Mouse (Mus musculus): ENCODE results near the gene Mrpl1. TPM values are rescaled to one million over a fixed set of nuclear protein-coding genes. Genes with fewer than 3 reads are reported as not detected.

Gene Mrpl1
- polyA plus RNA-seq, 1 experiment from 2014 or later: 18.5 TPM

- Histone ChIP-seq H3K27ac (no peak overlapping the region), H3K4me2 (replicated peaks) (no peak overlapping the region), H3K4me3 (replicated peaks; ENCODE audit: low read length) (no peak overlapping the region), H3K9ac (no peak overlapping the region), H3K27me3 (ENCODE audit: control insufficient read depth, insufficient read depth, low read length) (no peaks in the 10 kb centered on the region), H3K9me3 (ENCODE audit: control insufficient read depth, low read length) (no peaks in the 10 kb centered on the region), H3K36me3 (replicated peaks; ENCODE audit: control insufficient read depth, insufficient read depth) (peaks cover 4% of the 10 kb centered on the region; the same call in 1 of the 2 replicates), H3K4me1 (replicated peaks; ENCODE audit: control insufficient read depth, insufficient read depth, low read length) (no peaks in the 10 kb centered on the region)
- WGBS: 90% methylated on average over 5 of the region's 5 CpGs
- ATAC-seq (ENCODE audit: low FRiP score) (no peak), DNase-seq (ENCODE audit: low spot score) (no peak)
Measured at GRCm38 (mm10) chr5:96258210-96258609, 48.9 kb downstream of the Mrpl1 start.

DNA sequence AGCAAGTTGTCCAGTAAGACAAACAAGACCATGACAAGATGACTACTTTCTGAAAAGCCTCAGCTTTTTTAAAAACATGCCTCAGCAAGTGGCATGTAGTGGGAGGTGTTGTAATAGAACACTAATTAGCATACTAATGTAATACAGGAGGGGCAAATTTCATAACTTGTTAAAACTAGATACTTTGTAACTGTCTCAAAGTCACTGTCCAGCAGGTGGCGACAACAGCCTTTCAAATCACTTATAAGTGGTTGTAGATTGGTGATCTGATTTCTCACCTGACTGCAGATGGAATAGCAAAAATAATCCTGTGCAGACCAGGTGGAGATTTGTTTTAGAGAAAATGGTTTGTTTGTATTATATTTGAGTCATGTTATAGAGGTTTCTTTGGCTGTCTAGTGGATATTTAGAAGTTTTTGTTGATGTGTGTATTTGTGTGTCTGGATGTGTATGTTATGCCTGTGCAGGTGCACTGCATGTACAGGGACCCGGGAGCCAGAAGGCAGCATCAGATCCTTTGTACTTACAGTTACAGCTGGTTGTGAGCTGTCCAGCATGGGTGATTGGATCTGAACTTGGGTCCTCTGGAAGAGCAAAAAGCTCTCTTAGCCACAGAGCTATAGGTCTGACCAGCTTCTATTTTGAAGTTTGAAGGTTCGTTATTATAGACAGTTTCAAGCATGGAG lies 57.9 kb downstream of the Mrpl1 start:
- ATAC-seq (ENCODE audit: low FRiP score) (peak; percentile 34; the same call in 1 of the 2 replicates), DNase-seq (ENCODE audit: low spot score) (peak; percentile 86)
- Histone ChIP-seq H3K4me1 (replicated peaks; ENCODE audit: control insufficient read depth, insufficient read depth, low read length) (no peaks in the 10 kb centered on the region), H3K9me3 (ENCODE audit: control insufficient read depth, low read length) (no peaks in the 10 kb centered on the region), H3K4me2 (replicated peaks) (no peak overlapping the region), H3K27ac (no peak overlapping the region), H3K4me3 (replicated peaks; ENCODE audit: low read length) (no peak overlapping the region), H3K36me3 (replicated peaks; ENCODE audit: control insufficient read depth, insufficient read depth) (peaks cover 25% of the 10 kb centered on the region; the same call in 1 of the 2 replicates), H3K9ac (no peak overlapping the region), H3K27me3 (ENCODE audit: control insufficient read depth, insufficient read depth, low read length) (no peaks in the 10 kb centered on the region)
- 63% methylated on average over 3 of the region's 3 CpGs for WGBS

DNA sequence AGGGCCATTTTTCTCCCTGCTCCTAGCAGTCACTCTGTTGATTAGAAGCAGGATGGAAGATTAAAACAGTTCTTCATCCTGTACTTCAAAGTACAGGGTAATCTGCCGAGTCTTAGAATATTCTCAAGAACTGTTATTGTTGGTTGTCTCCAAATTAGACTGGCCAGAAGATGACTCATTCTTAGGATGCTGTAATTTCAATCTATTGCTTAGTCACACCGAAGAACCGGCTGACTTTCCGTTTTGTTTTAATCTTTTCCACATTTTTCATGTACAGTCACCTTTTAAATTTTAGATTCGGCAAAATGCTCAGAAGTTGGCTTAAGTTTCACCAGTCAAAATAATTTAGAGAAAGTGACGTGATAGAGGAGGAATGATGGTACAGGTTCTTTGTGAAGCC lies 61.8 kb downstream of the Mrpl1 start:
- no peak for ATAC-seq (ENCODE audit: low FRiP score)
- Histone ChIP-seq H3K4me3 (replicated peaks; ENCODE audit: low read length) (no peak overlapping the region), H3K4me2 (replicated peaks) (no peak overlapping the region), H3K36me3 (replicated peaks; ENCODE audit: control insufficient read depth, insufficient read depth) (0 out of 2 replicates have a peak, but pooled peaks cover 2% of the 10 kb centered on the region), H3K4me1 (replicated peaks; ENCODE audit: control insufficient read depth, insufficient read depth, low read length) (no peaks in the 10 kb centered on the region), H3K27me3 (ENCODE audit: control insufficient read depth, insufficient read depth, low read length) (no peaks in the 10 kb centered on the region), H3K9me3 (ENCODE audit: control insufficient read depth, low read length) (no peaks in the 10 kb centered on the region), H3K9ac (no peak overlapping the region), H3K27ac (no peak overlapping the region)
- no peak for DNase-seq (ENCODE audit: low spot score)
- 93% methylated on average over 6 of the region's 6 CpGs for whole genome bisulfite sequencing

- no peak overlapping the region for H3K4me2 ChIP-seq (replicated peaks)
- no peaks in the 10 kb centered on the region for H3K36me3 ChIP-seq (replicated peaks; ENCODE audit: control insufficient read depth, insufficient read depth)
- no peak overlapping the region for H3K4me3 ChIP-seq (replicated peaks; ENCODE audit: low read length)
- WGBS: 78% methylated on average over 8 of the region's 8 CpGs
- H3K9ac ChIP-seq: no peak overlapping the region
- no peaks in the 10 kb centered on the region for H3K4me1 ChIP-seq (replicated peaks; ENCODE audit: control insufficient read depth, insufficient read depth, low read length)
- DNase-seq (ENCODE audit: low spot score): no peak
- no peak for ATAC-seq (ENCODE audit: low FRiP score)
- no peaks in the 10 kb centered on the region for H3K27me3 ChIP-seq (ENCODE audit: control insufficient read depth, insufficient read depth, low read length)
- no peak overlapping the region for H3K27ac ChIP-seq
- no peaks in the 10 kb centered on the region for H3K9me3 ChIP-seq (ENCODE audit: control insufficient read depth, low read length)
Measured at GRCm38 (mm10) chr5:96305786-96306185, 96.5 kb downstream of the Mrpl1 start.

DNA sequence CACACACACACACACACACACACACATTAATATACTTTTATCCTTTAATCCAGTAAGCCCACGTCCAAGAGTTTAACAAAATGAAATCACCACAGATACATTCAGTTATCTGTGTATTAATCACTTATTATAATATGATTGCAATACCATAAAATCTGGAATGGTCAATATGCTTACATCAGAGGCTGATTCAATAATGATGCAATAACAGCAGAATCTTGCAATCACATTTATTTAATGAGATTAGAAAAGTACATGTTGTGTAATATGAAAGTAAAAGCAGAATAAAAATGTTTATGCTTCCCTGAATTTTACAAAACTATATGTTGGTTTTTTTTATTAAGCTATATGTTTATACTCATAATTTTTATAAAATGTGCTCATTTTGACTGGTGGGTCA lies 97.0 kb downstream of the Mrpl1 start:
- no peak overlapping the region for H3K4me2 ChIP-seq (replicated peaks)
- ATAC-seq (ENCODE audit: low FRiP score) (no peak), DNase-seq (ENCODE audit: low spot score) (no peak)
- no peaks in the 10 kb centered on the region for H3K36me3 ChIP-seq (replicated peaks; ENCODE audit: control insufficient read depth, insufficient read depth)
- no peaks in the 10 kb centered on the region; the same call in 1 of the 2 replicates for H3K4me1 ChIP-seq (replicated peaks; ENCODE audit: control insufficient read depth, insufficient read depth, low read length)
- no peak overlapping the region for H3K9ac ChIP-seq
- H3K4me3 ChIP-seq (replicated peaks; ENCODE audit: low read length): no peak overlapping the region
- 87% methylated on average over 1 of the region's 1 CpGs for WGBS
- no peaks in the 10 kb centered on the region for H3K9me3 ChIP-seq (ENCODE audit: control insufficient read depth, low read length)
- H3K27ac ChIP-seq: no peak overlapping the region
- H3K27me3 ChIP-seq (ENCODE audit: control insufficient read depth, insufficient read depth, low read length): no peaks in the 10 kb centered on the region

DNA sequence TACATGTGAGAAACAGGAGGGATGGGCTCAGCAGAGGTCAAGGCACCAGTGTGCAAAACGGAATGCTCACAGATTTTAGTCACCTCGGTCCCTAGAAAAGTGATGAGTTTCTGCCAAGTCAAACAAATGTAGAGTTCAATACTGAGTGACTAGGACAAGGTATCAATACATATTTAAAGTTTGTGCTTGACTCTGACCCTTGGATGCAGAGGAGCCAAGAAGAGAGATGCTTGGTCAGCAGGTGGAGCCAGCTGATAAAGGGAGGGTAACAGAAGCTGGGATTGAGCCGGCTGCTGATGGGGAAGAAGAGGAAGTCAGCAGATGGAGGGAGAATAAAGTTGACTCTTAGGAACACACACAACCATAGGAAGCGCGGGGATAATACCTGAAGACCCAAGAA lies 97.5 kb downstream of the Mrpl1 start:
- Histone ChIP-seq H3K9me3 (ENCODE audit: control insufficient read depth, low read length) (no peaks in the 10 kb centered on the region), H3K4me2 (replicated peaks) (no peak overlapping the region), H3K4me3 (replicated peaks; ENCODE audit: low read length) (no peak overlapping the region), H3K9ac (no peak overlapping the region), H3K27ac (no peak overlapping the region), H3K4me1 (replicated peaks; ENCODE audit: control insufficient read depth, insufficient read depth, low read length) (no peaks in the 10 kb centered on the region; the same call in 1 of the 2 replicates), H3K36me3 (replicated peaks; ENCODE audit: control insufficient read depth, insufficient read depth) (no peaks in the 10 kb centered on the region), H3K27me3 (ENCODE audit: control insufficient read depth, insufficient read depth, low read length) (no peaks in the 10 kb centered on the region)
- ATAC-seq (ENCODE audit: low FRiP score): no peak
- no peak for DNase-seq (ENCODE audit: low spot score)
- 70% methylated on average over 5 of the region's 5 CpGs for WGBS

DNA sequence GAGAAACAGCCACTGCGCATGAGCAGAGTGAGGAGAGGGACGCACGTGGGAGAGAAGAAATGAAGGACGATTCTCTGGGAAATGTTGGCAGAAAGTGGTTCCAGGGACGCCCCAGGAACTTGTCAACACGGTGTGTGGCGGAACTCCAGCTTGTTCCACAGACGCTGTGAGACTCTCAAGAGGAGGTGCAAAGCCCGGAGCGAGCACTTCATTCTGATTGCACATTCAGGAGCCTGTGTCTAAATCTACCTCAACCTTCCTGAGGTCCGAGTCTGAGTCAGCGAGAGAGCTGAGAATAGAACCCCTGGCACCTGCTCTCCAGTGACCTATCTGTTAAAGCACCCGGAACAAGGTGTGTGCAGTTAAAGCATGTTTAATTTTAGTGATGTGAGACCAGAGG lies 98.8 kb downstream of the Mrpl1 start:
- no peaks in the 10 kb centered on the region for H3K36me3 ChIP-seq (replicated peaks; ENCODE audit: control insufficient read depth, insufficient read depth)
- H3K4me1 ChIP-seq (replicated peaks; ENCODE audit: control insufficient read depth, insufficient read depth, low read length): no peaks in the 10 kb centered on the region; the same call in 1 of the 2 replicates
- no peaks in the 10 kb centered on the region for H3K27me3 ChIP-seq (ENCODE audit: control insufficient read depth, insufficient read depth, low read length)
- H3K9me3 ChIP-seq (ENCODE audit: control insufficient read depth, low read length): no peaks in the 10 kb centered on the region
- WGBS: 88% methylated on average over 13 of the region's 13 CpGs
- ATAC-seq (ENCODE audit: low FRiP score): no peak
- H3K9ac ChIP-seq: no peak overlapping the region
- no peak overlapping the region for H3K27ac ChIP-seq
- DNase-seq (ENCODE audit: low spot score): no peak
- peak overlapping the region; percentile 1; the same call in 1 of the 2 replicates for H3K4me2 ChIP-seq (replicated peaks)
- no peak overlapping the region for H3K4me3 ChIP-seq (replicated peaks; ENCODE audit: low read length)

GRCm38 (mm10) chr5:96308645-96309044 lies 99.4 kb downstream of the Mrpl1 start:
- H3K9me3 ChIP-seq (ENCODE audit: control insufficient read depth, low read length): no peaks in the 10 kb centered on the region
- WGBS: 38% methylated on average over 5 of the region's 5 CpGs
- H3K4me1 ChIP-seq (replicated peaks; ENCODE audit: control insufficient read depth, insufficient read depth, low read length): no peaks in the 10 kb centered on the region; the same call in 1 of the 2 replicates
- DNase-seq (ENCODE audit: low spot score) (no peak), ATAC-seq (ENCODE audit: low FRiP score) (no peak)
- H3K4me3 ChIP-seq (replicated peaks; ENCODE audit: low read length): no peak overlapping the region
- no peak overlapping the region for H3K9ac ChIP-seq
- no peaks in the 10 kb centered on the region for H3K27me3 ChIP-seq (ENCODE audit: control insufficient read depth, insufficient read depth, low read length)
- 0 out of 2 replicates have a peak overlapping the region, but pooled peaks have one; percentile 1 for H3K4me2 ChIP-seq (replicated peaks)
- H3K36me3 ChIP-seq (replicated peaks; ENCODE audit: control insufficient read depth, insufficient read depth): no peaks in the 10 kb centered on the region
- no peak overlapping the region for H3K27ac ChIP-seq

GRCm38 (mm10) chr5:96309566-96309965 lies 100.3 kb downstream of the Mrpl1 start:
- Histone ChIP-seq H3K9me3 (ENCODE audit: control insufficient read depth, low read length) (no peaks in the 10 kb centered on the region), H3K27ac (no peak overlapping the region), H3K4me3 (replicated peaks; ENCODE audit: low read length) (no peak overlapping the region), H3K27me3 (ENCODE audit: control insufficient read depth, insufficient read depth, low read length) (no peaks in the 10 kb centered on the region), H3K4me1 (replicated peaks; ENCODE audit: control insufficient read depth, insufficient read depth, low read length) (no peaks in the 10 kb centered on the region; the same call in 1 of the 2 replicates), H3K9ac (no peak overlapping the region), H3K36me3 (replicated peaks; ENCODE audit: control insufficient read depth, insufficient read depth) (no peaks in the 10 kb centered on the region), H3K4me2 (replicated peaks) (no peak overlapping the region)
- DNase-seq (ENCODE audit: low spot score) (no peak), ATAC-seq (ENCODE audit: low FRiP score) (no peak)
- 95% methylated on average over 5 of the region's 5 CpGs for WGBS
